Mouse (Mus musculus): ENCODE data around the gene St6galnac4. TPM values are rescaled to one million over a fixed set of nuclear protein-coding genes. Genes with fewer than 3 reads are reported as not detected.

St6galnac4 gene
- polyA plus RNA-seq, 1 experiment from 2014 or later: 24.7 TPM

GRCm38 (mm10) chr2:32581450-32582095 lies 5.3 kb upstream of the St6galnac4 start:
- H3K4me2 ChIP-seq (replicated peaks; ENCODE audit: low read depth, low read length): peak overlapping the region; percentile 31
- peaks cover 16% of the 10 kb centered on the region for H3K27me3 ChIP-seq (ENCODE audit: insufficient read depth, low read length)
- H3K36me3 ChIP-seq (ENCODE audit: insufficient read depth, low read length): no peaks in the 10 kb centered on the region
- no peak overlapping the region for H3K27ac ChIP-seq (ENCODE audit: low read length)
- no peak overlapping the region for H3K9ac ChIP-seq (replicated peaks; ENCODE audit: low read length)
- 39% methylated on average over 19 of the region's 19 CpGs for WGBS
- no peaks in the 10 kb centered on the region for H3K9me3 ChIP-seq (ENCODE audit: low read length)
- peak; percentile 29; the same call in 1 of the 2 replicates for ATAC-seq (ENCODE audit: low FRiP score, low TSS enrichment)
- peak overlapping the region; percentile 27 for H3K4me3 ChIP-seq (ENCODE audit: low read length)
- H3K4me1 ChIP-seq (ENCODE audit: insufficient read depth, low read length): 0 out of 2 replicates have a peak, but pooled peaks cover 7% of the 10 kb centered on the region

GRCm38 (mm10) chr2:32582830-32583799 lies 3.8 kb upstream of the St6galnac4 start:
- Histone ChIP-seq H3K9ac (replicated peaks; ENCODE audit: low read length) (no peak overlapping the region), H3K4me2 (replicated peaks; ENCODE audit: low read depth, low read length) (peak overlapping the region; percentile 51), H3K27ac (ENCODE audit: low read length) (no peak overlapping the region), H3K27me3 (ENCODE audit: insufficient read depth, low read length) (peaks cover 14% of the 10 kb centered on the region), H3K36me3 (ENCODE audit: insufficient read depth, low read length) (no peaks in the 10 kb centered on the region), H3K4me1 (ENCODE audit: insufficient read depth, low read length) (peaks cover 16% of the 10 kb centered on the region), H3K4me3 (ENCODE audit: low read length) (peak overlapping the region; percentile 23), H3K9me3 (ENCODE audit: low read length) (no peaks in the 10 kb centered on the region)
- ATAC-seq (ENCODE audit: low FRiP score, low TSS enrichment): peak; percentile 60
- WGBS: 12% methylated on average over 37 of the region's 37 CpGs

GRCm38 (mm10) chr2:32585149-32585714 lies 1.7 kb upstream of the St6galnac4 start:
- Histone ChIP-seq H3K27ac (ENCODE audit: low read length) (no peak overlapping the region), H3K9ac (replicated peaks; ENCODE audit: low read length) (no peak overlapping the region), H3K4me3 (ENCODE audit: low read length) (no peak overlapping the region), H3K4me2 (replicated peaks; ENCODE audit: low read depth, low read length) (no peak overlapping the region), H3K36me3 (ENCODE audit: insufficient read depth, low read length) (no peaks in the 10 kb centered on the region), H3K9me3 (ENCODE audit: low read length) (no peaks in the 10 kb centered on the region), H3K4me1 (ENCODE audit: insufficient read depth, low read length) (peaks cover 20% of the 10 kb centered on the region), H3K27me3 (ENCODE audit: insufficient read depth, low read length) (no peaks in the 10 kb centered on the region)
- ATAC-seq (ENCODE audit: low FRiP score, low TSS enrichment): no peak
- 79% methylated on average over 7 of the region's 7 CpGs for WGBS

- peak overlapping the region; percentile 80 for H3K9ac ChIP-seq (replicated peaks; ENCODE audit: low read length)
- WGBS: 18% methylated on average over 9 of the region's 9 CpGs
- no peaks in the 10 kb centered on the region for H3K36me3 ChIP-seq (ENCODE audit: insufficient read depth, low read length)
- H3K27me3 ChIP-seq (ENCODE audit: insufficient read depth, low read length): no peaks in the 10 kb centered on the region
- ATAC-seq (ENCODE audit: low FRiP score, low TSS enrichment): no peak
- H3K4me2 ChIP-seq (replicated peaks; ENCODE audit: low read depth, low read length): peak overlapping the region; percentile 71
- no peaks in the 10 kb centered on the region for H3K9me3 ChIP-seq (ENCODE audit: low read length)
- H3K4me3 ChIP-seq (ENCODE audit: low read length): peak overlapping the region; percentile 63
- peaks cover 20% of the 10 kb centered on the region for H3K4me1 ChIP-seq (ENCODE audit: insufficient read depth, low read length)
- peak overlapping the region; percentile 72; the same call in 1 of the 2 replicates for H3K27ac ChIP-seq (ENCODE audit: low read length)
These were observed 931 bp downstream of the St6galnac4 start for GRCm38 (mm10) chr2:32587731-32588321.

- H3K27ac ChIP-seq (ENCODE audit: low read length): no peak overlapping the region
- no peaks in the 10 kb centered on the region for H3K27me3 ChIP-seq (ENCODE audit: insufficient read depth, low read length)
- 71% methylated on average over 11 of the region's 11 CpGs for WGBS
- H3K9me3 ChIP-seq (ENCODE audit: low read length): no peaks in the 10 kb centered on the region
- no peak for ATAC-seq (ENCODE audit: low FRiP score, low TSS enrichment)
- no peak overlapping the region for H3K4me2 ChIP-seq (replicated peaks; ENCODE audit: low read depth, low read length)
- no peak overlapping the region for H3K4me3 ChIP-seq (ENCODE audit: low read length)
- H3K36me3 ChIP-seq (ENCODE audit: insufficient read depth, low read length): 0 out of 2 replicates have a peak, but pooled peaks cover 2% of the 10 kb centered on the region
- H3K9ac ChIP-seq (replicated peaks; ENCODE audit: low read length): no peak overlapping the region
- peaks cover 16% of the 10 kb centered on the region for H3K4me1 ChIP-seq (ENCODE audit: insufficient read depth, low read length)
These were observed 2.4 kb downstream of the St6galnac4 start for GRCm38 (mm10) chr2:32589213-32589795.

GRCm38 (mm10) chr2:32590224-32590623 lies 3.3 kb downstream of the St6galnac4 start:
- Histone ChIP-seq H3K4me3 (ENCODE audit: low read length) (no peak overlapping the region), H3K4me2 (replicated peaks; ENCODE audit: low read depth, low read length) (no peak overlapping the region), H3K9me3 (ENCODE audit: low read length) (no peaks in the 10 kb centered on the region), H3K36me3 (ENCODE audit: insufficient read depth, low read length) (0 out of 2 replicates have a peak, but pooled peaks cover 2% of the 10 kb centered on the region), H3K9ac (replicated peaks; ENCODE audit: low read length) (no peak overlapping the region), H3K27ac (ENCODE audit: low read length) (no peak overlapping the region), H3K27me3 (ENCODE audit: insufficient read depth, low read length) (no peaks in the 10 kb centered on the region), H3K4me1 (ENCODE audit: insufficient read depth, low read length) (peaks cover 16% of the 10 kb centered on the region)
- WGBS: 52% methylated on average over 10 of the region's 10 CpGs
- ATAC-seq (ENCODE audit: low FRiP score, low TSS enrichment): no peak

GRCm38 (mm10) chr2:32591249-32591648 lies 4.4 kb downstream of the St6galnac4 start:
- H3K4me1 ChIP-seq (ENCODE audit: insufficient read depth, low read length): peaks cover 16% of the 10 kb centered on the region
- no peaks in the 10 kb centered on the region for H3K9me3 ChIP-seq (ENCODE audit: low read length)
- H3K36me3 ChIP-seq (ENCODE audit: insufficient read depth, low read length): 0 out of 2 replicates have a peak, but pooled peaks cover 2% of the 10 kb centered on the region
- no peak for ATAC-seq (ENCODE audit: low FRiP score, low TSS enrichment)
- no peak overlapping the region for H3K4me2 ChIP-seq (replicated peaks; ENCODE audit: low read depth, low read length)
- no peak overlapping the region for H3K9ac ChIP-seq (replicated peaks; ENCODE audit: low read length)
- H3K27me3 ChIP-seq (ENCODE audit: insufficient read depth, low read length): no peaks in the 10 kb centered on the region
- 55% methylated on average over 6 of the region's 6 CpGs for WGBS
- no peak overlapping the region for H3K27ac ChIP-seq (ENCODE audit: low read length)
- no peak overlapping the region for H3K4me3 ChIP-seq (ENCODE audit: low read length)

GRCm38 (mm10) chr2:32596725-32597124 lies 9.8 kb downstream of the St6galnac4 start:
- Histone ChIP-seq H3K4me3 (ENCODE audit: low read length) (no peak overlapping the region), H3K27ac (ENCODE audit: low read length) (no peak overlapping the region), H3K4me2 (replicated peaks; ENCODE audit: low read depth, low read length) (no peak overlapping the region), H3K27me3 (ENCODE audit: insufficient read depth, low read length) (no peaks in the 10 kb centered on the region), H3K4me1 (ENCODE audit: insufficient read depth, low read length) (peaks cover 4% of the 10 kb centered on the region; the same call in 1 of the 2 replicates), H3K9me3 (ENCODE audit: low read length) (no peaks in the 10 kb centered on the region), H3K36me3 (ENCODE audit: insufficient read depth, low read length) (0 out of 2 replicates have a peak, but pooled peaks cover 2% of the 10 kb centered on the region), H3K9ac (replicated peaks; ENCODE audit: low read length) (no peak overlapping the region)
- WGBS: 91% methylated on average over 13 of the region's 13 CpGs
- ATAC-seq (ENCODE audit: low FRiP score, low TSS enrichment): no peak

- H3K27me3 ChIP-seq (ENCODE audit: insufficient read depth, low read length): no peaks in the 10 kb centered on the region
- H3K27ac ChIP-seq (ENCODE audit: low read length): no peak overlapping the region
- H3K4me3 ChIP-seq (ENCODE audit: low read length): no peak overlapping the region
- 0 out of 2 replicates have a peak, but pooled peaks cover 2% of the 10 kb centered on the region for H3K36me3 ChIP-seq (ENCODE audit: insufficient read depth, low read length)
- 85% methylated on average over 5 of the region's 5 CpGs for WGBS
- H3K4me2 ChIP-seq (replicated peaks; ENCODE audit: low read depth, low read length): no peak overlapping the region
- H3K9me3 ChIP-seq (ENCODE audit: low read length): no peaks in the 10 kb centered on the region
- peaks cover 4% of the 10 kb centered on the region for H3K4me1 ChIP-seq (ENCODE audit: insufficient read depth, low read length)
- no peak for ATAC-seq (ENCODE audit: low FRiP score, low TSS enrichment)
- no peak overlapping the region for H3K9ac ChIP-seq (replicated peaks; ENCODE audit: low read length)
These were observed 10.4 kb downstream of the St6galnac4 start for GRCm38 (mm10) chr2:32597248-32597647.
